Mouse (Mus musculus): ENCODE measurements around the gene Nr1d1.
"Not testable (repeated sequence)": the region's sequence is repeated elsewhere in the genome, so short reads cannot be mapped to it uniquely, and the experiment has no call there.

Gene Nr1d1

DNA sequence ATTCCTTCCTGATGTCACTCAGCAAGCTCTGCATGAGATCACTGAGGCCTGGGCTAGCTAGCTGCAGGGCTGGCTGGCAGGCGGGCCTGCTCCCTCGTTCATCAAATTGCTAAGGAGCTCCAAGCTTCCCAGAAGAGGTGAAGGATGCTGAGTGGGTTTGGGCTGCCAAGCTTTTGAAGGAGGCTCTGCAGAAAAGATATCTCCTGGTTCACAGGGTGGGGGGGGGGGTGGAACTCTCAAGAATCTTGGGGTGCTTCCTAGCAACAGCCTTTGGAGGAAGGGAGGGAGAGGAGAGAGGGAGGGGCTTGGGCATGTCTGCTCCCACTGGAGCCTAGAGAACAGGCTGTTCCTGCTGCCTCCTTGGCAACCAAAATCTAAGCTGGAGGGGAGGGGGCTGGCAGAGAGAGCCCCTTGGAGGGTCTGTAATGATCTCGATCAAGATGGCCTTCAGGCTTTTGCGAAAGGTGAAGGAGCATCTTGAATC, 36.7 kb downstream of the Nr1d1 start:
- no peak for DNase-seq (ENCODE audit: extremely low spot score)

DNA sequence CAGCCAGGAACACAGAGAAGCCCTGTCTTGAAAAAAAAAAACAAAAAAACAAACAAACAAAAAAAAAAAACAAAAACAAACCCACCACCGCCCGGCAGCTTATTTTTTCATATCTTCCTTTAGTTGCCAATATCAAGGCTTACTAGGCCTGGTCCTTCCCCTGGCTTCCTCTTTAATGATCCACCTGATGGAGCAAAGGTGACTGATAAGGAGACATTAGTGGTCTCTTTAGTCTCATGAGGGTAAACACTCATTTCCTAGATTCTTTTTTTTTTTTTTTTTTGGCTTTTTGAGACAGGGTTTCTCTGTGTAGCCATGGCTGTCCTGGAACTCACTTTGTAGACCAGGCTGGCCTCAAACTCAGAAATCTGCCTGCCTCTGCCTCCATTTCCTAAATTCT, 37.9 kb downstream of the Nr1d1 start:
- not testable (repeated sequence) for DNase-seq (ENCODE audit: extremely low spot score)

DNA sequence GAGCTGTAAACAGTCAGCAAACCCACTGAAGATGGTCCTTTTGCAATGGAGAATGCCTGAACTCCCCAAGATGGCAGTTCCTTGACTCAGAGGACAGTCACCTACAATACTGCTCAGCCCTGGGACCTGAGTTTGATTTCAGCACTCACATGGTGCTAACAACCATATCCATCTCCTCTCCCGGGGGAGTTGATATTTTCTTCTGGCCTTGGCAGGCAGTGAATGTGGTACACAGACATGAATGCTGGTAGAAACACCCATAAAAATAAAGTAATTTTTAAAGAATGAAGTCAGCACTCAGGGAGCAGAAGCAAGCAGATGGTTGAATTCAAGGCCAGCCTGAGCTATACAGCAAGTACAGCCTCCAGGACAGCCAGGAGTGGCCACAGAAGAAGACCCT, 39.0 kb downstream of the Nr1d1 start:
- no peak for DNase-seq (ENCODE audit: extremely low spot score)

DNA sequence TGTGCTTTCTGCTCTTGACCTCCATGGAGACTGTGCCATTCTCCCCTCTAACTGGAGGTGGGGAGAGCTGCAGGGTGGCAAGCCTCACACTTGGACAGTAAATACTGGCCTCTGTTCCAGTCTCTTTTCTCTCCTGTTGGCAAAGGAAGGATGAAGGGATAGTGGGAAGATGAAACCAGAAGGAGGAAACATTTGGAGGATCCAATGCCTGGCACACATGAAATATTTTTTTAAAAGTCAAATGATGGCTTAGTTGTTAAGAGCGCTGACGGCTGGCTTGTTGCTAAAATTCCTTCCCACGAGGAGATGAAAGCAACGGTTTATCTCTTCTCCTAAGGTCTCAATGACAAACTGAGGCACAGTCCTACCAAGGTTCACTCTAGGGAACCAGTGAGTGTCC, 40.0 kb downstream of the Nr1d1 start:
- no peak for DNase-seq (ENCODE audit: extremely low spot score)

DNA sequence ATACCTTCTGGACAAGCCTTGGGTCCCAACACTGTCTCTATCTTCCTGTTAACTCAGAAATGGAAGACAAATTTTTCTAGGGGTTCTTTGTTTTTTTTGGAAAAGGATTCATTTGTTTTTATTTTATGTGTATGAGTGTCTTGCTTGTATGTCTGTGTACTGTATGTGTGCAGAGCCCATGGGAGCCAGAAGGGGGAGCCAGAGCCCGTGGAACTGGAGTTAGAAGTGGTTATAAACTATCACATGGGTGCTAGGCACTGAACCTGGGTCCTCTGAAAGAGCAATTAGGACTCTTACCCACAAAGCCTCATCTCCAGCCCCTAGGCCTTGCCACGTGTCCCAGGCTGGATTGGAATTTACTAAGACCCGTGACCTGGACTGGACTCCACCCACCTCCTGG, 41.1 kb downstream of the Nr1d1 start:
- no peak for DNase-seq (ENCODE audit: extremely low spot score)

DNA sequence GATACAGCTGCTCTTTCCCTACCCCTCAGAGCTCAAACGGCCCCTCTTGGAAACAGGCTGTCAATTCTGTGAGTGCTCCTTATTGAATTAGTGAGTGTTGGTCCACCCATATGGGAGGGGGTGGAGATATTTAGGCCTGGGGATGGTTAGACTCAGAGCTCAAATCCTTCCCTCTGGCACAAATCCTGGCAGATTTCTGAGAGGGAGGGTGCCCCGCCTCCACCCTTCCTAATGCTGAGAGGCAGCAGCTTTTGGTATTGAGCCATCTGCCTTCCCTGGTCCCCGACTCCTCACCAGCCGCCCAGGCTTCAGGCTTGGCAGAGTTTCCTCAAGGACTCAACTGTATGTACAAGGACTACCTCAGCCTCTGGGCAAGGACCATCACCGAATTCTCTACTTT, 44.0 kb downstream of the Nr1d1 start:
- DNase-seq (ENCODE audit: extremely low spot score) = no peak

GRCm38 (mm10) chr11:98730727-98731126, 44.4 kb downstream of the Nr1d1 start:
- no peak for DNase-seq (ENCODE audit: extremely low spot score)

- peak; percentile 89 for DNase-seq (ENCODE audit: extremely low spot score)
These were observed 46.0 kb downstream of the Nr1d1 start, which contains the start of gene Med24 for GRCm38 (mm10) chr11:98729119-98729588. Med24 (minus strand) TSS chr11:98729435.

GRCm38 (mm10) chr11:98725926-98726506, 49.1 kb downstream of the Nr1d1 start:
- no peak for DNase-seq (ENCODE audit: extremely low spot score)

DNA sequence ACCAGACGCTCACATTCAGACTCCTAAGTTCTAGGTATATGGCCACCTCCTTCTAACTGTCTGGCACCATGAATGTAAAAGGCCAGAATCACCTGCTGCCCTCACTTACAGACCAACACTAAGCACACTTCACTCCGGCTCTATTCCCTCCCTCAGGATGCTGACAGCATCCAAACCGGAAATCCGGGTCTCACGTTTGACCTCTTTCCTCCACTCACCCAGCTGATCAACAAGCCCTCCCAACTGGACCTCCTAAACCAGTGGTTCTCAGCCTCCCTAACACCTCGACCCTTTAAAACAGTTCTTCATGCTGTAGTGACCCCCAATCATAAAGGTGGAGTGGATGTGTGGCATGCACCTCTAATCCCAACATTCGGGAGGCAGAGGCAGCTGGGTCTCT, 52.0 kb downstream of the Nr1d1 start:
- no peak for DNase-seq (ENCODE audit: extremely low spot score)

GRCm38 (mm10) chr11:98721458-98722226, 53.5 kb downstream of the Nr1d1 start:
- no peak for DNase-seq (ENCODE audit: extremely low spot score)

DNA sequence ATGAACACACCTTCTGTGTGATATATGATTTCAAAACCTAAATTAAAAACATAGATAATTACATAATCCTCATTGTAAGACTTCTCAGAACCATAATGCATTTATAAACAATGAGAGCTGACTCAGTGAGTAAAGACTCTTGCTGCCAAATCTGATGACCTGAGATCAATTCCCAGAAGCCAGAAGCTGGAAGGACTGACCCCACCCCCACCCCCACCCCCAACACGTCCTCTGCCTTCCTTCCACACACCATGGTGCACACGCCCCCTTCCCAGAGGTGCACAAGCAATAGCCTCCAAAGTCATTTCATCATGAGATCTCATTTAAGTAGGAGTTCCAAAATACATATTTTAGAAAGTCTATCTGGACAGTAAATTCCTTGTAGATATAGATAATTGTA, 54.4 kb downstream of the Nr1d1 start:
- no peak for DNase-seq (ENCODE audit: extremely low spot score)
